Mouse (Mus musculus) kidney, postnatal 36 days (tissue): Measurements from ENCODE around the gene Syt13.
A peak's percentile ranks its signal among the peaks of the same experiment; 100 is the strongest.

Experiments used
- DNase-seq, 2 experiments: peaks; one replicate each; pipeline ENCODE4 v3.0.0; 2021 to 2022; ENCODE audit warnings: mixed read lengths in 2 of 2

Gene Syt13

DNA sequence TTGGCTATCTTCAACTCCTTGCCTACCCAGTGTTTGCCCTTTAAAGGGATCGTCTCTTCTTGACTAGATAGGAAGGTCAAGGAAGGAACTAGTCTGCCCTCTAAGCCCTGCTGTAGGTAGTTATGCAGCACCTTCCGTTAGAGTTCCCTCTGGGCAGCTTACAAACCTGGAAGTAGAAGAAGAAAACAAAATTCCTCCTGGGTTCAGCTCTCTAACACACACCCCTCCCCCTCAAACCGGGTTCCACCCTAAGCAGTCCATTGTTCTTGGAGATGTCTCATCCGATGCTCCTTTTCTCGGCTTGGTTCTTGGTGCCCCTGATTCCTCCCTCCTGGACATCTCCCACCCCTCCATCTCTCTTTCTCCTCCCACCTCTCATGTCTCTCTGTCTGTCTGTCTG is 14.8 kb downstream of the Syt13 start:
- no peak for DNase-seq

DNA sequence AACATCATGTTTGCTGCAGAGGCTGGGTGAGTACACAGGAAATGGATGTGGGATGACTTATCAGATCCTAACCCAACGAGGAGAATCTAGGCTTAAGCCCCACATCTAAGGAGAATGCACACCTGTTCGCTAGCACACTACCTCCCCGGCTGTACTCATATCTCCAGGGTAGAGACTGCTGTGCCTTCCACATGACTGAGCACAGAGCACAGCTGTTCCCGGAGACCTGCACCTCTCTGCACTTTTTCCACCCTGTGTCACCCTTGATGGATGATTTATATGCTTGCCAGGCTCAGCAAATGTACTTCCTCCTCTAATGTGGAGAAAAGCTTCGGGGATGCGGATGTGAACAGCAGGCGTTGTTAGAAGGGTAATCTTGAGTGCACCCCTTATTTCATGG is 16.2 kb downstream of the Syt13 start:
- DNase-seq, result no peak

- DNase-seq, result no peak
These were observed 18.5 kb downstream of the Syt13 start for GRCm38 (mm10) chr2:92933379-92933778.

- no peak for DNase-seq
These were observed 19.5 kb downstream of the Syt13 start for GRCm38 (mm10) chr2:92934312-92934982.

GRCm38 (mm10) chr2:92935483-92935882 is 20.6 kb downstream of the Syt13 start:
- DNase-seq, result no peak

DNA sequence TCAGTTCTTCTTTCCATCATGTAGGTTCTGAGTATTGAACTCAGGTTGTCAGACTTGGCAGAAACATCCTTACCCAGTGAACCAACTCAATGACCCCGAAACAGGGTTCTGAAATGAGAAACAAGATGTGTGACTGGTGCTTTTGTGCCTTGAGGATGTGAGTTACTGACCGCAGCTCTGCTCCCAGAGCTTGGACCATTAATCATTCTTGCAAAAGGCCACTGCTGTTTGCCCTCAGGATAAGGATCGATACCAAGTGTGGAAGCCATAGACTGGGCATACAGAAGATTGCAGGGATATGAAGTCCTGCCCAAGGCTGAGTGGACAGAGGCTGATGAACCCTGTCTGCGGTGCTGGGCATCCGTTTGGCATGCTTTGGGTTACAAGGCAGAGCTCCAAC is 23.2 kb downstream of the Syt13 start:
- no peak for DNase-seq

DNA sequence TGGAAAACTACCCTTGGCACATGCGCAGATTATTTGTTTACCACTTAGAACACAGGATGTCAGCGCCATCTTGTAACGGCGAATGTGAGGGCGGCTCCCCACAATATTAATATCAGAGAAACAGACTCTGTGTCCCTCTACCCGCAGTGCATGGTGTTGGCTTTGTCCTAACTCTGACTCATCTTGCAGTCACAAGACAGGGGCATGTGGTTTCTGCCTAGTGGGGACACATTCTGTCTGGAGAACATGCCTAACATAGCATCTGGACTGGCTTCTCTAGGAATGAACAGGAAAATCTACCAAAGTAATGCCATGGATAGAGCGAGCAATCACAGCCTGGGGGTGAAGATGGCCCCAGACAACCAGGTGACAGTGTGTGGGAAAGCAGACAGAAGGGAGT is 23.9 kb downstream of the Syt13 start:
- no peak for DNase-seq

DNA sequence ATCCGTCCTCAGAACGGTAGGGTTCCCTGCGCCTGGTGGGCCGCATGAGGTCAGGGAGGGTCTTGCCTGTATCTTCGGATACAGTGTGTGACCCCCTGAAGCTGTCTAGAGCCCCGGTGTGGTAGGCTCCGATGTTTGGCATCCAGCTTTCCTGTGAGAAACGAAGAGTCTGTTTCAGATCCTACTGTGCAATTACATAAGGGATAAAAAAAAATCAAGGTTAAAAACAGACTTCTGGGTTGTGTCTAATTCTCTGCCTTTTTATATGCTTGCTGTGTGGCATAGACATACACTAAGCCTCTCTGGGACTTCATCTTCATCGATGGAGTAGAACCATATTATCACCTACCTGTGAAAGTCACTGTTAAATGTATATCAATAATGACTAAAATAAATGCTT is 26.1 kb downstream of the Syt13 start:
- DNase-seq, result no peak

- DNase-seq, result no peak
These were observed 26.6 kb downstream of the Syt13 start for GRCm38 (mm10) chr2:92941463-92941862.

DNA sequence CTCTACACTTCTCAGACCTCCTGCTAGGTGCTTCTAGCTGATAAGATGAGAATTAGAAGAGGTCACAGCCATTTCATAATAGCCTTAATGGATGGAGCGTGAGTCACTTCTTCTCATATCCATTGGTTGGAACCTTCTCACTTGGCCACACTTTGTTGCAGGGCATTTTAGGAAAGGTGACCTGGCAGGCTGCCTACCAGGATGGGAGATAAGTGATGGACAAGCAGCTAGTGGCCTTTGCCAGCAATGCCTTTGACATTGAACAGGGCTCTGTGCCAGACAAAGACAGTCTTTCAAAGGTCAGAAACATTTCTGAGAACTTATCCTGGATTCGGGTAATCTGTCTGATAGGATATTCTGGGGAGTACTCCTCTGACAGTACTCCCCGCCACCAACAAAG is 28.5 kb downstream of the Syt13 start:
- no peak for DNase-seq

GRCm38 (mm10) chr2:92944356-92944755 is 29.5 kb downstream of the Syt13 start:
- DNase-seq, result no peak

GRCm38 (mm10) chr2:92945125-92945746 is 30.3 kb downstream of the Syt13 start:
- DNase-seq, result no peak

GRCm38 (mm10) chr2:92945824-92946598 is 31.1 kb downstream of the Syt13 start:
- DNase-seq, result no peak

DNA sequence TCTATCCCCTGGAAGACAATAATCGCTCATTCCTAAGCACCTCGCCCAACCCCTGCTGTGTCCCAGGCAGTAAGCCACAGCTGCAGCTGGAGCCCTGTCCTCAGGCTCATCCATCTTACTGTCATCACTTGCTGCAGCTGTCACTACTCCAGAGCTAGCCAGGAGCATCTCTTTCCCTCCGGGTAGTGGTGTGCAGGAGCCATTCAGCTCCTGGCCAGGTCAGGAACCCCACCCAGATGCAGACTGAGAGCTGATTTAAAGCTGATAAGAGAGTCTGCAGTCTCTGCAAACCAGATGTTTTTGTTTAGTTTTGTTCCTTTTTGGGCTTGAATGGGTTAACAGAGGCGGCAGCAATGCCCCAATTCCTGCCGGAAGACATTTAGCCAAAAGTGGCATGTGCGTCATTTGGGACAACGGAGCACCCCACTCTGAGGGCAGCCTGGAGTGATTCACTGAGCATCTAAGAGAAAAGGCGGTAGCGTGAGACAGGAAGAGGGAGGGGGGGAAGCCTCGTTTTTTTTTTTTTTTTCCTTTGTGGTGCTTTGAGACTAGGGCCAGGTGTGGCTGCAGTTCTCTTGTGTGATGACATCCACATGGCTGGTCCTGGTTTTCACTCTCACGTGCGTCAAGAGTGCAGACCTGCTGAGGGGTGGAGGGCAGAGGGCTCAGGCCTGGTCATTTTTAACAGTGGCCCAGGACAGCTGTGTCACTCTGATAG is 33.2 kb downstream of the Syt13 start:
- no peak for DNase-seq

- DNase-seq, result no peak
These were observed 33.9 kb downstream of the Syt13 start for GRCm38 (mm10) chr2:92948699-92949300.

DNA sequence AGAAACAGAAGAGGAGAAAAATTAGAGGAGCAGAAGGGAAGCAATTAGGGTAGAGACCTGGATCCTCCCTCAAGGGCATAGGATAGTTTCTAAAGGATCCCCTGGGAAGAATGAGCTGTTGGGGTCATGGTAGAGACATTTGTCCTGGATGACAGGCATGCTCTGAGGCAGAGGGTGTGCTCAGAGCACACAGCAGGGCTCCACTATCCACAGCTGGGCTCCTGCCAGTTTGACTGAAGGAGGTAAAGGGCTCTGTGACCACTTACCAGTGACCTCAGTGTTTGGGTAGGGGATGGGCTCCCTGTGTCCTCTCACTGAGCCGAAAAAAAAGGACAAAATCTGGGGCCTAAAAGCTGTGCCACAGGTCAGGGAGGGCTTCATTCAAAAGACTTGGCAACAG is 34.6 kb downstream of the Syt13 start:
- no peak for DNase-seq

GRCm38 (mm10) chr2:92953450-92953849 is 38.6 kb downstream of the Syt13 start:
- no peak for DNase-seq

- peak; percentile 42 to 82 for DNase-seq
These were observed 39.7 kb downstream of the Syt13 start for GRCm38 (mm10) chr2:92954404-92955114.

DNA sequence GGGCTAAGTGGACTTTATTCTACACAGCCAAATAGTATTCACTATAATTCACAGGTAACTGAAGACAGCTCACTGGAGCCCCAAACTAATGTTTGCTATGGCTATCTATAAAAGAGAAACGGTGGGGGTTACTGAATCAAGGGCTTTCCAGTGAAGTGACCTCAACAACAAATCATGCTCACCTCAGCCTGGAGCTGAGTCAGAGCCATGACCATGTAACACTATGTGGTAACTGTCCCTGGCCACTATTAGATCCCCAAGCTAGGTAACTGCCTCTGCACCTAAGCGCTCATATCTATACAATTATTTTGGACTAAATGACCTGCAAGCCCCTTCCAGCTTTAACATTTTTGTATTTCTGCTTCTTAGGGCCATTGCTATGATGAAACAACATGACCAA is 42.0 kb downstream of the Syt13 start:
- DNase-seq, result no peak

- peak in 1 of 2 experiments; percentile 10 for DNase-seq
These were observed 43.7 kb downstream of the Syt13 start for GRCm38 (mm10) chr2:92958640-92959039.

- DNase-seq, result no peak
These were observed 49.4 kb downstream of the Syt13 start for GRCm38 (mm10) chr2:92964345-92964744.

DNA sequence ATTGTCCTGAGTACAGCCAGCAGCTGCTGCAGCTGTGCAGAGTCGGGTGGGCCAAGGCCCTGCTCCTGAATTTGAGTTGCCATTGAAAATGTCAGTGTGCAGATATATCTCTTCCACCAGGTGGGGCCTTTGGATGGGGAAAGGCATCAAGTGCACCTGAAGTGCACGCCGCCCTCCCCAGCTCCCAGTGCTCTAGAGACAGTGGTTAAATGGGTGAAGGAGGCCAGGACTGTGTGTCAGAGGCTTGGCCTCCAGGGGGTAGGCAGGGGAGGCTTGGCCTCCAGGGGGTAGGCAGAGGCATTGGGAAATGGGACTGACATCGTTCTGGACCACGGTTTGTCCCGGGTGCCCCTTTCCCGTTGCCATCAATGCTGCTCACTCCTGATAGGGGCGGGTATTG is 51.4 kb downstream of the Syt13 start:
- DNase-seq, result no peak
